Mouse (Mus musculus) hindbrain, embryonic 15.5 days (tissue): ENCODE measurements at regions not wholly inside any gene's neighbourhood (a gene's known extent, or its start where the extent isn't known, plus 50 kb on each side); places are given as distances from the start of the nearest gene placed in this dataset.

ENCODE experiments used
- ATAC-seq: fragments of 200-750 bp; cut with Nextera tagmentation; 2 replicates; pipeline ENCODE4 v1.8.0; 2017; ENCODE audit warnings: low read depth, moderate number of reproducible peaks, moderate TSS enrichment; ENCODE audit not compliant: low FRiP score
- H3K27ac ChIP-seq: fragments of 300-500 bp; sonication (generic); replicated peaks from 2 replicates; pipeline ENCODE4 v1.5.1; 2015; ENCODE audit warnings: mild to moderate bottlenecking, inconsistent platforms
- H3K27me3 ChIP-seq: fragments of 300-500 bp; sonication (generic); 2 replicates; pipeline ENCODE4 v1.6.1; 2015; ENCODE audit warnings: control low read depth, inconsistent platforms
- H3K36me3 ChIP-seq: fragments of 300-500 bp; sonication (generic); 2 replicates; pipeline ENCODE4 v1.6.1; 2015; ENCODE audit warnings: control low read depth, inconsistent platforms
- H3K4me1 ChIP-seq: fragments of 300-500 bp; sonication (generic); replicated peaks from 2 replicates; pipeline ENCODE4 v1.6.1; 2015; ENCODE audit warnings: control low read depth, inconsistent platforms
- H3K4me2 ChIP-seq: fragments of 300-500 bp; sonication (generic); 2 replicates; pipeline ENCODE4 v1.6.1; 2015; ENCODE audit warnings: moderate library complexity, mild to moderate bottlenecking, inconsistent platforms
- H3K4me3 ChIP-seq: fragments of 300-500 bp; sonication (generic); 2 replicates; pipeline ENCODE4 v1.5.1; 2015; ENCODE audit warnings: mild to moderate bottlenecking, inconsistent platforms
- H3K9ac ChIP-seq: fragments of 300-500 bp; sonication (generic); 2 replicates; pipeline ENCODE4 v1.6.1; 2015; ENCODE audit warnings: inconsistent platforms
- H3K9me3 ChIP-seq: fragments of 300-500 bp; sonication (generic); 2 replicates; pipeline ENCODE4 v1.6.1; 2016; ENCODE audit warnings: control low read depth, inconsistent platforms
- WGBS: fragments of 180-500 bp; shearing (Covaris S2); methylation state at CpG from one replicate; pipeline ENCODE4 v1.1.7; 2015; 5-methylcytosine and 5-hydroxymethylcytosine counted together

- 0 out of 2 replicates have a peak overlapping the region, but pooled peaks have one; percentile 23 for H3K4me2 ChIP-seq
- no peak for ATAC-seq
- H3K36me3 ChIP-seq, result no peaks in the 10 kb centered on the region
- H3K9me3 ChIP-seq, result no peaks in the 10 kb centered on the region
- WGBS, result 35% methylated on average over 10 of the region's 10 CpGs
- no peak overlapping the region for H3K4me3 ChIP-seq
- peaks cover 8% of the 10 kb centered on the region; the same call in 1 of the 2 replicates for H3K4me1 ChIP-seq
- no peak overlapping the region for H3K9ac ChIP-seq
- H3K27me3 ChIP-seq, result no peaks in the 10 kb centered on the region
- no peak overlapping the region; the same call in 1 of the 2 replicates for H3K27ac ChIP-seq
These were observed 328.7 kb upstream of the Rag2 start for GRCm38 (mm10) chr2:101295678-101296368.

- Histone ChIP-seq H3K9ac (no peak overlapping the region), H3K27me3 (no peaks in the 10 kb centered on the region), H3K9me3 (no peaks in the 10 kb centered on the region), H3K36me3 (no peaks in the 10 kb centered on the region), H3K4me3 (no peak overlapping the region), H3K4me2 (no peak overlapping the region), H3K27ac (no peak overlapping the region), H3K4me1 (peaks cover 8% of the 10 kb centered on the region; the same call in 1 of the 2 replicates)
- ATAC-seq, result no peak
- WGBS, result 22% methylated on average over 3 of the region's 3 CpGs
These were observed 328.2 kb upstream of the Rag2 start for GRCm38 (mm10) chr2:101296369-101296682.

GRCm38 (mm10) chr2:101296778-101297177 lies 327.7 kb upstream of the Rag2 start:
- ATAC-seq, result no peak; the same call in 1 of the 2 replicates

GRCm38 (mm10) chr2:101299126-101299525 lies 325.4 kb upstream of the Rag2 start:
- WGBS, result 92% methylated on average over 2 of the region's 2 CpGs
- Histone ChIP-seq H3K9me3 (no peaks in the 10 kb centered on the region), H3K4me2 (no peak overlapping the region), H3K4me3 (no peak overlapping the region), H3K4me1 (peaks cover 8% of the 10 kb centered on the region; the same call in 1 of the 2 replicates), H3K9ac (no peak overlapping the region), H3K36me3 (no peaks in the 10 kb centered on the region), H3K27me3 (no peaks in the 10 kb centered on the region), H3K27ac (no peak overlapping the region)
- ATAC-seq, result no peak

More at GRCm38 (mm10) chr2:101296778-101297177, 327.7 kb upstream of the Rag2 start:
- no peak overlapping the region for H3K27ac ChIP-seq
- H3K27me3 ChIP-seq, result no peaks in the 10 kb centered on the region
- H3K4me2 ChIP-seq, result no peak overlapping the region
- H3K4me3 ChIP-seq, result no peak overlapping the region
- no peak overlapping the region for H3K9ac ChIP-seq
- H3K36me3 ChIP-seq, result no peaks in the 10 kb centered on the region
- H3K9me3 ChIP-seq, result no peaks in the 10 kb centered on the region
- peaks cover 8% of the 10 kb centered on the region; the same call in 1 of the 2 replicates for H3K4me1 ChIP-seq

- H3K4me1 ChIP-seq, result peaks cover 8% of the 10 kb centered on the region; the same call in 1 of the 2 replicates
- no peaks in the 10 kb centered on the region for H3K9me3 ChIP-seq
- H3K4me3 ChIP-seq, result no peak overlapping the region
- no peak for ATAC-seq
- no peak overlapping the region for H3K9ac ChIP-seq
- H3K4me2 ChIP-seq, result no peak overlapping the region
- H3K27ac ChIP-seq, result no peak overlapping the region
- H3K27me3 ChIP-seq, result no peaks in the 10 kb centered on the region
- H3K36me3 ChIP-seq, result no peaks in the 10 kb centered on the region
These were observed 324.4 kb upstream of the Rag2 start for GRCm38 (mm10) chr2:101300106-101300505.

- ATAC-seq, result no peak
- no peaks in the 10 kb centered on the region for H3K27me3 ChIP-seq
- H3K4me2 ChIP-seq, result no peak overlapping the region
- H3K36me3 ChIP-seq, result no peaks in the 10 kb centered on the region
- H3K4me1 ChIP-seq, result no peaks in the 10 kb centered on the region
- H3K27ac ChIP-seq, result no peak overlapping the region
- 83% methylated on average over 3 of the region's 3 CpGs for WGBS
- H3K9me3 ChIP-seq, result no peaks in the 10 kb centered on the region
- no peak overlapping the region for H3K9ac ChIP-seq
- H3K4me3 ChIP-seq, result no peak overlapping the region
These were observed 303.1 kb upstream of the Rag2 start for GRCm38 (mm10) chr2:101321286-101321914.

GRCm38 (mm10) chr2:101356709-101357108 lies 267.8 kb upstream of the Rag2 start:
- no peak overlapping the region for H3K27ac ChIP-seq
- ATAC-seq, result no peak
- no peaks in the 10 kb centered on the region for H3K36me3 ChIP-seq
- H3K4me3 ChIP-seq, result no peak overlapping the region
- no peak overlapping the region for H3K4me2 ChIP-seq
- no peaks in the 10 kb centered on the region for H3K9me3 ChIP-seq
- H3K27me3 ChIP-seq, result no peaks in the 10 kb centered on the region
- no peaks in the 10 kb centered on the region for H3K4me1 ChIP-seq
- 44% methylated on average over 1 of the region's 1 CpGs for WGBS
- no peak overlapping the region for H3K9ac ChIP-seq

- Histone ChIP-seq H3K4me3 (no peak overlapping the region), H3K36me3 (no peaks in the 10 kb centered on the region), H3K27ac (no peak overlapping the region), H3K27me3 (no peaks in the 10 kb centered on the region), H3K9ac (no peak overlapping the region), H3K4me1 (no peaks in the 10 kb centered on the region), H3K9me3 (no peaks in the 10 kb centered on the region), H3K4me2 (no peak overlapping the region)
- WGBS, result 42% methylated on average over 3 of the region's 3 CpGs
- ATAC-seq, result no peak
These were observed 260.3 kb upstream of the Rag2 start for GRCm38 (mm10) chr2:101364256-101364655.

- H3K4me2 ChIP-seq, result no peak overlapping the region
- no peak overlapping the region for H3K27ac ChIP-seq
- H3K4me1 ChIP-seq, result no peaks in the 10 kb centered on the region
- no peak overlapping the region for H3K4me3 ChIP-seq
- WGBS, result 65% methylated on average over 4 of the region's 4 CpGs
- H3K9me3 ChIP-seq, result no peaks in the 10 kb centered on the region
- no peaks in the 10 kb centered on the region for H3K27me3 ChIP-seq
- ATAC-seq, result peak; percentile 45; the same call in 1 of the 2 replicates
- H3K36me3 ChIP-seq, result no peaks in the 10 kb centered on the region
- no peak overlapping the region for H3K9ac ChIP-seq
These were observed 256.2 kb upstream of the Rag2 start for GRCm38 (mm10) chr2:101368278-101368677.

- Histone ChIP-seq H3K4me1 (no peaks in the 10 kb centered on the region), H3K9me3 (no peaks in the 10 kb centered on the region), H3K9ac (no peak overlapping the region), H3K27ac (no peak overlapping the region), H3K27me3 (no peaks in the 10 kb centered on the region), H3K36me3 (no peaks in the 10 kb centered on the region), H3K4me2 (no peak overlapping the region), H3K4me3 (no peak overlapping the region)
- 92% methylated on average over 6 of the region's 6 CpGs for WGBS
- no peak for ATAC-seq
These were observed 253.4 kb upstream of the Rag2 start for GRCm38 (mm10) chr2:101370991-101371736.

GRCm38 (mm10) chr2:101371834-101372493 lies 252.6 kb upstream of the Rag2 start:
- 77% methylated on average over 7 of the region's 7 CpGs for WGBS

GRCm38 (mm10) chr2:101380595-101380994 lies 243.9 kb upstream of the Rag2 start:
- Histone ChIP-seq H3K4me3 (no peak overlapping the region), H3K27me3 (no peaks in the 10 kb centered on the region), H3K9me3 (no peaks in the 10 kb centered on the region), H3K4me2 (no peak overlapping the region), H3K9ac (no peak overlapping the region), H3K4me1 (no peaks in the 10 kb centered on the region), H3K36me3 (no peaks in the 10 kb centered on the region), H3K27ac (no peak overlapping the region)
- 84% methylated on average over 6 of the region's 6 CpGs for WGBS
- no peak for ATAC-seq

More at GRCm38 (mm10) chr2:101371834-101372493, 252.6 kb upstream of the Rag2 start:
- Histone ChIP-seq H3K27ac (no peak overlapping the region), H3K9ac (no peak overlapping the region), H3K4me1 (no peaks in the 10 kb centered on the region), H3K36me3 (no peaks in the 10 kb centered on the region), H3K27me3 (no peaks in the 10 kb centered on the region), H3K4me2 (no peak overlapping the region), H3K9me3 (no peaks in the 10 kb centered on the region), H3K4me3 (no peak overlapping the region)
- ATAC-seq, result no peak
